Mouse (Mus musculus) adrenal gland, postnatal 14 days (tissue): Measurements from ENCODE around the gene Ccdc54. TPM values are rescaled to one million over a fixed set of nuclear protein-coding genes. Genes with fewer than 3 reads are reported as not detected.

Source experiments
- DNase-seq: peaks from one replicate; pipeline ENCODE4 v3.0.0; 2021; ENCODE audit warnings: mixed read lengths
- long read RNA-seq, 2 experiments: library from polyadenylated mRNA; stranded (forward); transcript quantifications; one replicate each; pipeline ENCODE4 v2.0.0; 2021
- total RNA-seq: library from RNA; stranded (reverse); gene quantifications from 2 replicates; pipeline ENCODE4 v1.2.3, GENCODE M21; 2021

The Ccdc54 gene
- total RNA-seq, result not detected in 2 replicates
- long read RNA-seq, experiment 1, result 0 reads
- long read RNA-seq, experiment 2, result 0 reads

- no peak for DNase-seq
These were observed at the start of gene Ccdc54 for GRCm38 (mm10) chr16:50591054-50591453. TSS of gene Ccdc54 (minus strand) at chr16:50591154.

DNA sequence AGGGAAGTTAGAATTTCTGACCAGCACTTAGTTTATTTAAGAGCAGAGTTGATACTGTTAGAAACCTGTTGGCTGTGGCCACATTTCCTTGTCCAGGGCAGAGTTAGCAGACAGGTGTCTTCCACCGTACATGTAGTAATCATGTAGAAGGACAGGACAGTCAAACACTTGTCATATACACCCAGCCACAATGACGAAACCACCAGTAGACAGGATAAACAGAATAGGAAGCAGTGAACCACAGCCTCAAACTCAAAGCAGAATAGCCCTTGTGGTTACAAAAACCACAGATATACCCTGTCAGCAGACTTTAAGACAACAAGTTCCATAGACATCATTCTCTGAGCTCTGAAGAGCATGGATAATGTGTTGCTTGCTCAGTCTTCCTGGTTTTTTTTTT lies 41.6 kb upstream of the Ccdc54 start:
- DNase-seq, result no peak

GRCm38 (mm10) chr16:50615569-50615968 lies 24.6 kb upstream of the Ccdc54 start:
- DNase-seq, result no peak

GRCm38 (mm10) chr16:50612944-50613343 lies 22.0 kb upstream of the Ccdc54 start:
- no peak for DNase-seq

DNA sequence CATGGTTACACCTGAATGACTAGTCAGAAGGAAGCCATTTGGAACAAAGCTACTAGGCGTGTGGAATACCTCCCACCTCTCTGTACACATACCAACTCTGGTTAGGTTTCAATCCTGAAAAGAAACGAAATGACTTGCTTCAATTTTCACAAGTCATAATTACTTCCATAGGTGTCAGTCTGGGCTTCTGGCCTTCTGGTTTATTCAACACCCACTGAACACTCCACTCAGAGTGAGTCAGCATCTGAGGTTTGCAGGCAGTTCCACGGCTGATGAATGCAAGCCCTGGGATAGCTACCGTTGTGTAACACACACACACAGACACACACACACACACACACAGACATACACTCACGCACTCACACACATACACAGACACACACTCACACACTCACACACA lies 19.6 kb upstream of the Ccdc54 start:
- DNase-seq, result no peak

DNA sequence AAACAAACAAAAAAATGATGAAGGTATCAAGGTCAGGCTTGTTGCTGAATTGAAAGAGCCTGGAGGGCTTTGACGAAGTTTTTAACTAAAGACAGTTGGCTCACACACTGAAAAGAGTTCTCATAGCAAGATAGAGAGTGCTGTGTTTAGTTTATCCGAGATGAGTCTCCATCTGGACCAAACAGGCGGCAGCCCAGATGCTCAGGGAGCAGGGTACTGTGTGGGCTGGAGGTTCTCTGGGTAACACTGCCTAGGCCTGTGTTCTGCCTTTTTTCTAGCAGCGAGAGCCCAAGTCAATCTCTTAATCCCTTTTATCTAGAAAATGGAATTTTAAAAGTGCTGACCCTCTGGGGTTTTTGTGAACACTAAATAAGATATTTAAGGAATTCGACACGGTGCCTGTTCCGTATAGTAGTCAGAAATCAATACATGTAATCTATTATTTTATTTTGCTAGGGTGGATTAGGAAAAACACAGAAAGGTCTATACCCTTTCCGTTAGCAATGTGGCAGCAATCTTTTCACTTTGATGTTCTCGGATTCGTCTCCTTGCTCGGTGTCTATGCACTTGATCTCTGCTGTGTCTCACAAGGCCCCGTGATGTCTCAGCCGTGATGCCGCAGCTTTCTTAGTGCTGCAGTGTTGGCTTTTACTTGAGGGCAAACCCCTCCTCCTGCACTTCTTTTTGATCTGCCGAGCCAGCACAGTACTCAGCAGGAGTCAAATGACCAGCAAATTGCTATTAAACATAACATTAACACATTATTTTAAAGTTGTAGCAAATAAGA lies 17.0 kb upstream of the Ccdc54 start:
- no peak for DNase-seq

- DNase-seq, result no peak
These were observed 13.9 kb upstream of the Ccdc54 start for GRCm38 (mm10) chr16:50604826-50605225.

- DNase-seq, result no peak
These were observed 11.0 kb upstream of the Ccdc54 start for GRCm38 (mm10) chr16:50601947-50602346.

DNA sequence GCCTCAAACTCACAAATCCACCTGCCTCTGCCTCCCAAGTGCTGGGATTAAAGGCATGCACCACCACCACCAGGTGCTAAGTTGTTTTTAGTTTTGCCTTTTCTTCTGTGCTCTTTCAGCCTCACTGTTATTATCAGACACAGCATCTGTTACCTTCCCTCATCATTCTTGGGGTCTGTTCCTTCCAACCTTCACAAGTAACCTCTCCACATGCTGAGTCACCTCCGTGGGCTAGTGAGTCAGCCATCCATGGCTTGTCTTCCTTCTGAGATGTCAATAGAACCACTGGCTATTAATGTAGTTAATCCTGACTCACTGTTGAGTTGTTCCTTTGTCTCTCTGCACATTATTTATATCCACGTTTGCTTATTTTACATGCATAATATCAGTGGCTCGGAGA lies 9.7 kb upstream of the Ccdc54 start:
- no peak for DNase-seq

- DNase-seq, result no peak
These were observed 5.7 kb upstream of the Ccdc54 start for GRCm38 (mm10) chr16:50596679-50597078.

GRCm38 (mm10) chr16:50596171-50596570 lies 5.2 kb upstream of the Ccdc54 start:
- no peak for DNase-seq

DNA sequence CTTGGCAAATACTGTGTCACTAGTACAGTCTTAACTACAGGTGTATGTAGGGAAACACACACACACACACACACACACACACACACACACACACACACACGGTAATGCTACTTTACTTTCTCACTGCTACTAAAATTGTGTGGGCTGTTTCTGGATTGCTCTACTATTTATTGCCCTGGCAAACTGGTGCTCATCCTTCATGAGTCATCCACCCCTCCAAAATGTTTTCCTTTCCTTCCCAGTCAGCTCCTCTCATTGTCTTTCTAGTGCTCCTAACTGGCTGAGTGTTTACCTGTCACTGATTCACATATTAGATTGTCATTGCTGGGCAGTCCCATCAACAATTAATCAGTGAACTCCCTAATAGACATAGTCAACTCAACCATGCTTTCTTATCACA lies 3.9 kb upstream of the Ccdc54 start:
- no peak for DNase-seq

GRCm38 (mm10) chr16:50593361-50593760 lies 2.4 kb upstream of the Ccdc54 start:
- DNase-seq, result no peak

- no peak for DNase-seq
These were observed 1.3 kb downstream of the Ccdc54 start for GRCm38 (mm10) chr16:50589574-50590151.

GRCm38 (mm10) chr16:50588191-50588590 lies 2.8 kb downstream of the Ccdc54 start:
- DNase-seq, result no peak

DNA sequence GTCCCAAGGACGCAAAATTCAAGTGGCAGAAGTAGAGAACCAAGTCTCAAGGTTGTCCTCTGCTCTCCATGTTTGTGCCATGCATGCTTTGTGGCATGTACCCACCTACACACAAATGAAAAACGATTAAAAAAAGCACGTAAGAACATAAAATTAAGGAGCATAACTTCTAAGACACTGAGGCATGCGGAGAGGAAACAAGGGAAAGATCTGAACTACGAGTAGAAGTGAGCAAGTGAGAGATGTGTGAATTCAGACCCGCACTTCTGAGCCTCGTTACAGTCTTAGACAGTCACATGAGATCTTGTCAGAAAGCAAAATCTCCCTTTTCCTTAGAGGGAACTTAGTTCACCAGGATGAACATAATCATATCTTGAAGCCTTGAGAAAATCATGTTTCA lies 3.8 kb downstream of the Ccdc54 start:
- no peak for DNase-seq

- no peak for DNase-seq
These were observed 12.6 kb downstream of the Ccdc54 start for GRCm38 (mm10) chr16:50578361-50578760.

DNA sequence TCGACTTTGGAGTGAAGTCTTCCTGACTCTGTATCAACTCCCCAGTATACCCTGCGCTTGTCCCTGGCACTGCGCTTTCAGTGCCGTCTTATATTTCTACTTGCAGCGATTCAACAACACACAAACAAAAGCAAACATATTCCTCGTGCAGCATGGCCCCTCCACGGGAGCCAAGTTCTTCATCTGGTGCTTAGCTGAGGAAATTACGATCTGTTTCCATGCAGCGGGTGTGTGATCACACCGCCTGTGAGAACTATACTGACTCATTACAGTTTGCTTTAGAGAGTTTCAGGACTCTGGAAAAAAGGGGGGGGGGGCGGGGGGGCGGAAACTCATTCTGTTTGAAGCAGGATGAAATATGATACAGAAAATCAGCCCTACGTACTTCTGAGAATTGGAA lies 18.4 kb downstream of the Ccdc54 start:
- no peak for DNase-seq

DNA sequence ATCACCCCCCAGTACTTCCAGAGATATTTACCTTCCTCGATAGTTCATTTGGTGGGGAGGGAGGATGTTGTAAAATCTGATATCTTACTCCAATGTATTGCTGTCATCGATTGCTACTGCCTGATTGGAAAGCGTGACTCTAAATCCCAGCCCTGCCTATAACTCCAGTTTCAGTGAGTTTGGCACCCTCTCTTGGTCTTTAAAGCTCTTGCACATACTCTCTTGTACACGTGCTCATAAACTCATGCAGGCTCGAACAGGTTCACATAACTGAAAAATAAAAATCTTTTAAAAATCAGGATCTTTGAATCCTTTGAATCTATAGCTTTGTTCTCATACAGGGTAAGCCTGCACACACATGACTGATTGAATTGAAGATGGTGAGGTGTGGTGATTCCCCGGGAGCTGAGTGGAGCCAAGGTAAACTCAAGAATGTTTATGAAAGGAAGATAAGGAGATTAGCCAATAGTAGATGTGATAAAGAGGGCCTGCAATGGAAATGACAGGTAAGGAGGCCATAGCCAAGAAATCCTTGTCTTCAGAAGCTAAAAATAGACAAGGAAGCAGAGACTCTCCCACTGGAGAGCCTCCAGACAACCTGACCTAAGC lies 31.7 kb downstream of the Ccdc54 start:
- no peak for DNase-seq

GRCm38 (mm10) chr16:50553828-50554227 lies 37.1 kb downstream of the Ccdc54 start:
- DNase-seq, result no peak

GRCm38 (mm10) chr16:50551871-50552528 lies 39.0 kb downstream of the Ccdc54 start:
- DNase-seq, result no peak

DNA sequence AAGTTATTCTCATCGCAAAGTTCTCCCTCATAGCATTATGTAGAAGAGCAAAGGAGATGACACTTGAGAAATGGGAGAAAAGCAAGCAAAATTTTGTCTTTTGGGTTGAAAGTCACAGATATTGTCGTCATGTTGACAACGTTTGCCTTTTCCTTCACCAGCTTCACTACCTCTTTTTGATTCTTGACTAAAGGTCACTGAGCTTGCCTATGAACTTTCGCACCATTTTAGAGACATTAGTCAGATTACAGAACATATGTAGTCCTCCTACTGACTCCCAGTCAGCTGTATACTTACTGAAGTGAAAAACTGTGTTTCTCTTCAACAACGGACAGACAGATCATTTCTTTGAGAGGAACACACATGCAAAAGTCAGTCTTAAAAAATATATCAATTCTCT lies 40.0 kb downstream of the Ccdc54 start:
- DNase-seq, result no peak
